Mouse (Mus musculus): ENCODE measurements around the gene Myo7a. TPM values are rescaled to one million over a fixed set of nuclear protein-coding genes. Genes with fewer than 3 reads are reported as not detected.

Myo7a gene
- polyA plus RNA-seq, 1 experiment from 2014 or later: 24.0 TPM

GRCm38 (mm10) chr7:98054942-98055341 is 64.4 kb downstream of the Myo7a start:
- WGBS: 92% methylated on average over 8 of the region's 8 CpGs
- Histone ChIP-seq H3K27ac (ENCODE audit: low read depth, low read length) (no peak overlapping the region), H3K36me3 (ENCODE audit: control insufficient read depth, insufficient read depth) (peaks cover 70% of the 10 kb centered on the region), H3K27me3 (replicated peaks; ENCODE audit: control insufficient read depth, insufficient read depth, low read length) (no peaks in the 10 kb centered on the region), H3K4me2 (replicated peaks; ENCODE audit: low read depth) (no peak overlapping the region), H3K9ac (ENCODE audit: low read depth, low read length) (no peak overlapping the region), H3K4me1 (replicated peaks; ENCODE audit: control insufficient read depth, insufficient read depth, low read length) (no peaks in the 10 kb centered on the region), H3K4me3 (ENCODE audit: low read depth, low read length) (no peak overlapping the region), H3K9me3 (ENCODE audit: control insufficient read depth) (no peaks in the 10 kb centered on the region)
- no peak for ATAC-seq
- no peak for TF ChIP-seq CTCF (IDR thresholded peaks at IDR 0.05; ENCODE audit: low read depth)

- Histone ChIP-seq H3K4me2 (replicated peaks; ENCODE audit: low read depth) (no peak overlapping the region), H3K27ac (ENCODE audit: low read depth, low read length) (no peak overlapping the region), H3K9ac (ENCODE audit: low read depth, low read length) (no peak overlapping the region), H3K36me3 (ENCODE audit: control insufficient read depth, insufficient read depth) (peaks cover 70% of the 10 kb centered on the region), H3K4me1 (replicated peaks; ENCODE audit: control insufficient read depth, insufficient read depth, low read length) (no peaks in the 10 kb centered on the region), H3K4me3 (ENCODE audit: low read depth, low read length) (no peak overlapping the region), H3K27me3 (replicated peaks; ENCODE audit: control insufficient read depth, insufficient read depth, low read length) (no peaks in the 10 kb centered on the region), H3K9me3 (ENCODE audit: control insufficient read depth) (no peaks in the 10 kb centered on the region)
- TF ChIP-seq CTCF (IDR thresholded peaks at IDR 0.05; ENCODE audit: low read depth): no peak
- WGBS: 88% methylated on average over 9 of the region's 9 CpGs
- no peak for ATAC-seq
Measured at GRCm38 (mm10) chr7:98054461-98054860, 64.9 kb downstream of the Myo7a start.

GRCm38 (mm10) chr7:98051980-98052379 is 67.3 kb downstream of the Myo7a start:
- Histone ChIP-seq H3K4me3 (ENCODE audit: low read depth, low read length) (no peak overlapping the region), H3K9ac (ENCODE audit: low read depth, low read length) (no peak overlapping the region), H3K4me1 (replicated peaks; ENCODE audit: control insufficient read depth, insufficient read depth, low read length) (no peaks in the 10 kb centered on the region), H3K27me3 (replicated peaks; ENCODE audit: control insufficient read depth, insufficient read depth, low read length) (no peaks in the 10 kb centered on the region), H3K36me3 (ENCODE audit: control insufficient read depth, insufficient read depth) (peaks cover 54% of the 10 kb centered on the region), H3K9me3 (ENCODE audit: control insufficient read depth) (no peaks in the 10 kb centered on the region), H3K27ac (ENCODE audit: low read depth, low read length) (no peak overlapping the region), H3K4me2 (replicated peaks; ENCODE audit: low read depth) (no peak overlapping the region)
- ATAC-seq: no peak; the same call in 1 of the 2 replicates
- peak; percentile 82 for TF ChIP-seq CTCF (IDR thresholded peaks at IDR 0.05; ENCODE audit: low read depth)
- WGBS: 18% methylated on average over 8 of the region's 8 CpGs

GRCm38 (mm10) chr7:98048101-98048824 is 71.1 kb downstream of the Myo7a start:
- Histone ChIP-seq H3K36me3 (ENCODE audit: control insufficient read depth, insufficient read depth) (peaks cover 19% of the 10 kb centered on the region), H3K9me3 (ENCODE audit: control insufficient read depth) (no peaks in the 10 kb centered on the region), H3K4me3 (ENCODE audit: low read depth, low read length) (no peak overlapping the region), H3K4me1 (replicated peaks; ENCODE audit: control insufficient read depth, insufficient read depth, low read length) (no peaks in the 10 kb centered on the region), H3K4me2 (replicated peaks; ENCODE audit: low read depth) (no peak overlapping the region), H3K27me3 (replicated peaks; ENCODE audit: control insufficient read depth, insufficient read depth, low read length) (no peaks in the 10 kb centered on the region), H3K9ac (ENCODE audit: low read depth, low read length) (no peak overlapping the region), H3K27ac (ENCODE audit: low read depth, low read length) (no peak overlapping the region)
- no peak for ATAC-seq
- no peak for TF ChIP-seq CTCF (IDR thresholded peaks at IDR 0.05; ENCODE audit: low read depth)
- WGBS: 55% methylated on average over 9 of the region's 9 CpGs

- Histone ChIP-seq H3K4me2 (replicated peaks; ENCODE audit: low read depth) (no peak overlapping the region), H3K4me1 (replicated peaks; ENCODE audit: control insufficient read depth, insufficient read depth, low read length) (no peaks in the 10 kb centered on the region), H3K9ac (ENCODE audit: low read depth, low read length) (no peak overlapping the region), H3K36me3 (ENCODE audit: control insufficient read depth, insufficient read depth) (no peaks in the 10 kb centered on the region), H3K27me3 (replicated peaks; ENCODE audit: control insufficient read depth, insufficient read depth, low read length) (no peaks in the 10 kb centered on the region), H3K4me3 (ENCODE audit: low read depth, low read length) (no peak overlapping the region), H3K9me3 (ENCODE audit: control insufficient read depth) (no peaks in the 10 kb centered on the region), H3K27ac (ENCODE audit: low read depth, low read length) (no peak overlapping the region)
- ATAC-seq: no peak
- TF ChIP-seq CTCF (IDR thresholded peaks at IDR 0.05; ENCODE audit: low read depth): no peak
- WGBS: 59% methylated on average over 7 of the region's 7 CpGs
Measured at GRCm38 (mm10) chr7:98002617-98003016, 116.7 kb downstream of the Myo7a start.

Other genes starting within 250 kb of the Myo7a start
- gene Gdpd4, start 199.6 kb downstream of the Myo7a start, polyA plus RNA-seq (2015; fragmentation: Nextera tagmentation; extraction: Ambion mirVana): not detected in 2 replicates
- gene Omp, start 26.0 kb upstream of the Myo7a start, polyA plus RNA-seq (2015; fragmentation: Nextera tagmentation; extraction: Ambion mirVana): 0.10 and 0.26 TPM in 2 replicates
- 3.3 and 3.4 TPM in 2 replicates for gene Capn5, start 58.8 kb upstream of the Myo7a start, polyA plus RNA-seq (2015; fragmentation: Nextera tagmentation; extraction: Ambion mirVana)
- gene B3gnt6, start 80.0 kb upstream of the Myo7a start, polyA plus RNA-seq (2015; fragmentation: Nextera tagmentation; extraction: Ambion mirVana): 0.08 and 0.21 TPM in 2 replicates
- 9.7 TPM in 2 replicates for gene Acer3, start 201.7 kb upstream of the Myo7a start, polyA plus RNA-seq (2015; fragmentation: Nextera tagmentation; extraction: Ambion mirVana)
- gene Tsku, start 241.8 kb upstream of the Myo7a start, polyA plus RNA-seq (2015; fragmentation: Nextera tagmentation; extraction: Ambion mirVana): 3.2 and 3.6 TPM in 2 replicates